Mouse (Mus musculus): ENCODE results near the gene Fkrp.

DNA sequence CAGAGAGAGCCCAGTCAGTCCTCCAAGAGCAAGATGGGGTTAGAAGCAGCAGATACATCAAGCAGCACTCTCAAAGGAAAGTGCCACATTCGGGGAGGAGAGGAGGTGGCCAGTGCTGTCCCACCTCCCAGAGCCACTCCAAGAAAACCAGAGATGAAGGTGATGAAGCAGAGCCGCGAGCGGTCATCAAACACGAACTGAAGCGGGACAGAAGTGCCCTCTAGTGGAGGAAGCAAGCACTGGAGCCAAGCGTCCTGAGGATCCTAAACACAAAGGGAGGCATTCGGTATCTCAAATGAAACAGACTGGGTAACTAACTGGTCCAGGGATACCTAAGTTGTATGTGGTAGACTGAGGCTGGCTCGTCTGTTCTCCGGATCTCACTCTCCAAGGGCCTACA is 6.8 kb downstream of the Fkrp start:
- TF ChIP-seq GATA1 (IDR thresholded peaks at IDR 0.05; ENCODE audit: low read length) (no peak), TAL1 (IDR thresholded peaks at IDR 0.05; ENCODE audit: low read length) (no peak)

All from erythroblast, embryonic 14.5 days (primary cell).